Mouse (Mus musculus): ENCODE measurements at regions not wholly inside any gene's neighbourhood (a gene's known extent, or its start where the extent isn't known, plus 50 kb on each side); places are given as distances from the start of the nearest gene placed in this dataset.
A peak's percentile ranks its signal among the peaks of the same experiment; 100 is the strongest.

DNA sequence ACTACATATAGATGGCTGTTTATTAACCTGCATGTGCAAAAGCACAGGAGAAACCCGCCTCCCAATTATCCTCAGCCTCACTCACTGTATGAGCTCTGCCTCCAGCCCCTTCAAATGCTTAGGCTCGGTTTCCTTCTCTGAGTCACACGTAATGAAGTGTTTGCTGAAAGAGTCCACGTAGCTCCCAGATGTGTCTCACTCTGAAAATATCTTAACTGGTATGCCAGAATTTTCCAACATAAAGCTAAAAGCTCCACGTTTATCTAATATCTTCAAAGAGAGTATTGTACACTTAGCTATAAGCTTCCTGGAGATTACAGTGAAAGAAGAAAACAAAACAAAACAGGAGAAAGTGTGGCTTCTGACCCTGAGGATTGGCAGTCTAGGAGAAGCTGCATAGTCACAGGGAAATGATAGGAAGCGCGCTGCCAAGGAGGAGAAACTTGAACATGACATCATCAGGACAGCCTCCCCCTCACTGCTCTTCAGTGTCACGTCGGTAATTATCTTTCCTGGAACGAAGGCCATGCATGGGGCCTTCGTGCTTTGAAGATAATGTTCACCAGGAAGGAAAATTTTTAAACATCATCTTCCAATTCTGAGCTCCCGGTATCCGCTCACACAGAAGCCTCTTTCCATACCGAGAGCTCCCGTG, 108.3 kb upstream of the L3mbtl4 start:
- Histone ChIP-seq H3K4me3 (ENCODE audit: extremely low read depth, insufficient read depth, insufficient read length) (no peak overlapping the region), H3K4me1 (ENCODE audit: control insufficient read depth, insufficient read depth, insufficient read length) (no peaks in the 10 kb centered on the region; the same call in 1 of the 2 replicates), H3K27me3 (ENCODE audit: control insufficient read depth, insufficient read depth, low read length) (no peaks in the 10 kb centered on the region), H3K27ac (ENCODE audit: insufficient read depth, low read length) (no peak overlapping the region), H3K36me3 (ENCODE audit: control insufficient read depth, insufficient read depth, low read length) (no peaks in the 10 kb centered on the region)
- WGBS: 80% methylated on average over 15 of the region's 15 CpGs
- no peak for DNase-seq (ENCODE audit: low read depth in 1 of 2, low spot score in 2 of 2)
- no peak for TF ChIP-seq POLR2A (IDR thresholded peaks at IDR 0.05; ENCODE audit: low read depth, low read length)
- TF ChIP-seq CTCF (IDR thresholded peaks at IDR 0.05; ENCODE audit: extremely low read depth, insufficient read depth, insufficient read length, insufficient replicate concordance): no peak

DNA sequence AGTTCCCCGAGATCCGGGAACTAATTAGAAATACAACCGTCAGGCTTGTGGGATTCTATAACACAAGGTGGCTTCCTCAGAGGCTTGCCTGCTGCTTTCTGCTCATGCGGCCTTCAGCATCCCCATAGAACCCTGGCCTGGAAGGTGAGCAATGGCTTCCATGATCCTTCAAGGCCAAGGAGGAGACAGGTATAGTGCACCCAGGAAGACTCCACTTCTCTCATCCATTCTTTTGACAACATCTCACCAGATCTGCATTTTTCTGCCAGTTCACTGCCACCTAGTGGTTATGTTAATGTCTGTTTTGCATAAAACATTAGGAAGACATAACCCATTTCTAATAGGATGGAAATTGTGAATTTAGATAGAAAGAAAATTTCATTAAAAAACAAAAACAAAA, 107.2 kb upstream of the L3mbtl4 start:
- Histone ChIP-seq H3K4me3 (ENCODE audit: extremely low read depth, insufficient read depth, insufficient read length) (no peak overlapping the region), H3K36me3 (ENCODE audit: control insufficient read depth, insufficient read depth, low read length) (no peaks in the 10 kb centered on the region), H3K4me1 (ENCODE audit: control insufficient read depth, insufficient read depth, insufficient read length) (no peaks in the 10 kb centered on the region; the same call in 1 of the 2 replicates), H3K27ac (ENCODE audit: insufficient read depth, low read length) (no peak overlapping the region), H3K27me3 (ENCODE audit: control insufficient read depth, insufficient read depth, low read length) (no peaks in the 10 kb centered on the region)
- DNase-seq (ENCODE audit: low read depth in 1 of 2, low spot score in 2 of 2): no peak
- no peak for TF ChIP-seq CTCF (IDR thresholded peaks at IDR 0.05; ENCODE audit: extremely low read depth, insufficient read depth, insufficient read length, insufficient replicate concordance)
- no peak for TF ChIP-seq POLR2A (IDR thresholded peaks at IDR 0.05; ENCODE audit: low read depth, low read length)
- WGBS: 78% methylated on average over 4 of the region's 4 CpGs

DNA sequence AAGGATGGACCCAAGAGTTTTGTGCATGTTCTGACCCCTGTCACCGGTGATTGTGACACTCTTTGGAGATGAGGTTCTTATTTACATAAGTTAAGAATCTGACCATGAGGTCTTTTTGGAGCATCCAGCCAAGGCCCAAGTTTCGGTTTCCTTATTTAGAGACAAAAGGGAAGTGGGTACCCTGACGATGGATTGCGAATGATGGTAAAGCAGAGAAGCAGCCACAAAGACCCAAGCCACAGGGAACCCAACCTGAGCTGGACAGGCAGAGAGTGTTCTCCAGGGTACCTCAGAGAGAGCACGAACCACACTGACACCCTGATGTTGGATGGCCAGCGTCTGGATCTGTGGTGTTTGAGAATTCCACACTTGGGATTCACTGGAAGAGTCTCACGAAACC, 100.8 kb upstream of the L3mbtl4 start:
- no peaks in the 10 kb centered on the region for H3K27me3 ChIP-seq (ENCODE audit: control insufficient read depth, insufficient read depth, low read length)
- whole genome bisulfite sequencing: 40% methylated on average over 7 of the region's 7 CpGs
- no peaks in the 10 kb centered on the region for H3K4me1 ChIP-seq (ENCODE audit: control insufficient read depth, insufficient read depth, insufficient read length)
- H3K27ac ChIP-seq (ENCODE audit: insufficient read depth, low read length): no peak overlapping the region
- TF ChIP-seq POLR2A (IDR thresholded peaks at IDR 0.05; ENCODE audit: low read depth, low read length): no peak
- no peak for TF ChIP-seq CTCF (IDR thresholded peaks at IDR 0.05; ENCODE audit: extremely low read depth, insufficient read depth, insufficient read length, insufficient replicate concordance)
- DNase-seq (ENCODE audit: low read depth in 1 of 2, low spot score in 2 of 2): no peak
- no peak overlapping the region for H3K4me3 ChIP-seq (ENCODE audit: extremely low read depth, insufficient read depth, insufficient read length)
- no peaks in the 10 kb centered on the region for H3K36me3 ChIP-seq (ENCODE audit: control insufficient read depth, insufficient read depth, low read length)

DNA sequence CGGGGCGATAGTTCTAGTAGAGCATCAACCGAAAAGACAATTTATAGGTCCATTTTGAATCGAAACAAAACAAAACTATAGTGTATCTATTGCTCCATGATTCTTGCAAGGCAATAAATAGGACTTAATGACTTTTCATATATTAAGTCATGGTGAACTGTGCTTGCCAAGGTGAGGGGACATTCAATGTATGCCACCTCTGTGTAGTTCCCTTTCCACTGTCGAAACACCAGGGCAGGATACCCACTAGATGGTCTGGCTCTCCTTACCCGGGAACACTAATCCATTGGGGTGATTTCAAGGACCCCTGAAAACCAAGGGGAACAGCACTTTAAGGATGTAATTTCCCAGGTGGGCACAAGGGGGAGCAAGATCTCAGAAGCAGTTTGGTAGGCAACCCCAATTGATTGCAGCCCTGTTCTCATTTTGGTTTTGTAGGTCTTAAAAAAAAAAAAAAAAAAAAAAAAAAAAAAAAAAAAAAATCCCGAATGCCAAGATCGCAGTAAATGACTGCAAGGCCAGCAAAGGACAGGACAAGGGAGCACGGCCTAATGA, 96.9 kb upstream of the L3mbtl4 start:
- TF ChIP-seq POLR2A (IDR thresholded peaks at IDR 0.05; ENCODE audit: low read depth, low read length) (no peak), CTCF (IDR thresholded peaks at IDR 0.05; ENCODE audit: extremely low read depth, insufficient read depth, insufficient read length, insufficient replicate concordance) (peak; percentile 9; the same call in 1 of the 2 replicates)
- Histone ChIP-seq H3K4me1 (ENCODE audit: control insufficient read depth, insufficient read depth, insufficient read length) (no peaks in the 10 kb centered on the region), H3K27ac (ENCODE audit: insufficient read depth, low read length) (no peak overlapping the region), H3K27me3 (ENCODE audit: control insufficient read depth, insufficient read depth, low read length) (no peaks in the 10 kb centered on the region), H3K36me3 (ENCODE audit: control insufficient read depth, insufficient read depth, low read length) (no peaks in the 10 kb centered on the region), H3K4me3 (ENCODE audit: extremely low read depth, insufficient read depth, insufficient read length) (no peak overlapping the region)
- DNase-seq (ENCODE audit: low read depth in 1 of 2, low spot score in 2 of 2): no peak
- WGBS: 61% methylated on average over 9 of the region's 9 CpGs

DNA sequence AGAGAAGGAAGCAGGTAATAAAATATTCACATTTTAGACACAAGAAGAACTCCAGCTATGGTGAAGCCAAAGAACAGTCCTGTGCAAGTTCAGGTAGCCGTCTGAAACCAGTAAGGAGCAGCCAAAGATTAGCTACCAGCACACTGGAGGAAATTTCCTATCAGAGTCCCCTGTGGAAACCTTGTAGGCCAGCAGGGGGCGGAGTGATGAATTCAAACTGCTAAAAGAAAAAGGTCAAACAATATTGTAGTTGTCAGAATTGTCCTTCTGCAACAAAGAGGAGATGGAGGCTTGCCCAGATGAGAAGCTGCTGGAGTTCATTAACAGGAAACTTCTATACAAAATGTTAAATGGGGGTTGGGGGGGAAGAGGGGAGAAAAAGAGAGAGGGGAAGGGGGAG, 95.8 kb upstream of the L3mbtl4 start:
- no peak for DNase-seq (ENCODE audit: low read depth in 1 of 2, low spot score in 2 of 2)

DNA sequence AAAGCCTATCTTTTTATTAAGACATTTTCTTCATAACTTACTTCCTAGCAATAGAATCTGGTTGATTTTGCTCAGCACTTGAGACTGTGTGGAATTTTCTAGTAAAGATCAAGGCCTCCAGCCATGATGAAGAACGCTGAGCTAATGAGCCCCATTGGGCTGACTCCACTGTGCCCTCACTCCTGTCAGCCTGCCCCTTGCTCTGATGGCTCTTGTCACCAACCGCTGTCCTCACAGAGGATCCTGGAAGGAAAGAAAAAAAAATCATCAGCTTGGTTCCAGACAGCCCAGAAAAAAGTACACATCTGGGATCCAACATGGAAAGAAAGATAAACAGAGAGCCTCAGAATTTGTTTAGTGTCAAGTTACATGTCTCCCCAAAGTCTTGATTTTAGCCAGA, 88.2 kb upstream of the L3mbtl4 start:
- H3K27me3 ChIP-seq (ENCODE audit: control insufficient read depth, insufficient read depth, low read length): no peaks in the 10 kb centered on the region
- H3K27ac ChIP-seq (ENCODE audit: insufficient read depth, low read length): no peak overlapping the region
- TF ChIP-seq CTCF (IDR thresholded peaks at IDR 0.05; ENCODE audit: extremely low read depth, insufficient read depth, insufficient read length, insufficient replicate concordance): no peak
- TF ChIP-seq POLR2A (IDR thresholded peaks at IDR 0.05; ENCODE audit: low read depth, low read length): no peak
- H3K4me3 ChIP-seq (ENCODE audit: extremely low read depth, insufficient read depth, insufficient read length): no peak overlapping the region
- DNase-seq (ENCODE audit: low read depth in 1 of 2, low spot score in 2 of 2): no peak
- no peaks in the 10 kb centered on the region for H3K4me1 ChIP-seq (ENCODE audit: control insufficient read depth, insufficient read depth, insufficient read length)
- H3K36me3 ChIP-seq (ENCODE audit: control insufficient read depth, insufficient read depth, low read length): no peaks in the 10 kb centered on the region
- WGBS: 84% methylated on average over 2 of the region's 2 CpGs

More for the DNA sequence above, 95.8 kb upstream of the L3mbtl4 start:
- no peak overlapping the region for H3K27ac ChIP-seq (ENCODE audit: insufficient read depth, low read length)
- no peak overlapping the region for H3K4me3 ChIP-seq (ENCODE audit: extremely low read depth, insufficient read depth, insufficient read length)
- H3K27me3 ChIP-seq (ENCODE audit: control insufficient read depth, insufficient read depth, low read length): no peaks in the 10 kb centered on the region
- TF ChIP-seq CTCF (IDR thresholded peaks at IDR 0.05; ENCODE audit: extremely low read depth, insufficient read depth, insufficient read length, insufficient replicate concordance): no peak
- TF ChIP-seq POLR2A (IDR thresholded peaks at IDR 0.05; ENCODE audit: low read depth, low read length): no peak
- H3K36me3 ChIP-seq (ENCODE audit: control insufficient read depth, insufficient read depth, low read length): no peaks in the 10 kb centered on the region
- no peaks in the 10 kb centered on the region for H3K4me1 ChIP-seq (ENCODE audit: control insufficient read depth, insufficient read depth, insufficient read length)
- WGBS: 23% methylated on average over 2 of the region's 2 CpGs

DNA sequence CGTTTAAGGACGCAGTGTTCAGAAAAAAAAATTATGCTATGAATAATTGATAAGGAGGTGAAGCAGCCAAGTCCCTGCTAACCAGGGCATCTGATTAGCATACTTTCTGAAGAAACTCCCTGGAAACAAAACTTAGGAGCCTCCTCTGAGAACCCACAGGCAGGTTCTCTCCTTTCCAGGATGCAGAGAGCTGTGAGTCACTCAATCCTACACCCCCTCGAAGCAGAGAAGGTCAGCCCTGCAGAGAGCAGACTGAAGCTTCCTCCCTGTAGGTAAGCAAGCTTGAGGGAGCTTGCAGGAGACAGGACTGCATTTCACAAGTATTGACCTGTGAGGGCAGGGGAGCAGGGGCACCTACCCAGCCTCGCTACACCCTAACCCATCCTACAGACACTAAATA, 83.7 kb upstream of the L3mbtl4 start:
- WGBS: 82% methylated on average over 4 of the region's 4 CpGs
- TF ChIP-seq CTCF (IDR thresholded peaks at IDR 0.05; ENCODE audit: extremely low read depth, insufficient read depth, insufficient read length, insufficient replicate concordance) (no peak), POLR2A (IDR thresholded peaks at IDR 0.05; ENCODE audit: low read depth, low read length) (no peak)
- H3K27me3 ChIP-seq (ENCODE audit: control insufficient read depth, insufficient read depth, low read length): no peaks in the 10 kb centered on the region
- DNase-seq (ENCODE audit: low read depth in 1 of 2, low spot score in 2 of 2): no peak
- H3K36me3 ChIP-seq (ENCODE audit: control insufficient read depth, insufficient read depth, low read length): no peaks in the 10 kb centered on the region
- no peak overlapping the region for H3K4me3 ChIP-seq (ENCODE audit: extremely low read depth, insufficient read depth, insufficient read length)
- H3K27ac ChIP-seq (ENCODE audit: insufficient read depth, low read length): no peak overlapping the region
- H3K4me1 ChIP-seq (ENCODE audit: control insufficient read depth, insufficient read depth, insufficient read length): no peaks in the 10 kb centered on the region
